Mouse (Mus musculus) MEL (cell line): ENCODE measurements at regions not wholly inside any gene's neighbourhood (a gene's known extent, or its start where the extent isn't known, plus 50 kb on each side); places are given as distances from the start of the nearest gene placed in this dataset.
A peak's percentile ranks its signal among the peaks of the same experiment; 100 is the strongest.

Experiments
- DNase-seq: peaks from one replicate; pipeline ENCODE4 v3.0.0; 2011; ENCODE audit warnings: low read depth, low spot score
- H3K27ac ChIP-seq: 2 replicates; pipeline ENCODE4 v1.5.1; 2012; ENCODE audit warnings: low read depth, mild to moderate bottlenecking, control low read depth, low read length, moderate library complexity; ENCODE audit not compliant: control insufficient read depth
- H3K27me3 ChIP-seq, 2 experiments: fragments of 150-350 bp in 1 of 2; sonication (generic) in 1 of 2; 2 replicates each; pipeline ENCODE4 v1.6.1; 2012; ENCODE audit warnings: low read length in 2 of 2, mild to moderate bottlenecking in 2 of 2, improper control_type of control experiment in 1 of 2, moderate library complexity in 1 of 2; ENCODE audit not compliant: insufficient read depth in 2 of 2, control insufficient read depth in 1 of 2
- H3K36me3 ChIP-seq, 2 experiments: 2 replicates each; pipeline ENCODE4 v1.6.1; 2012 to 2014; ENCODE audit warnings: low read length in 2 of 2, improper control_type of control experiment in 1 of 2, inconsistent platforms in 1 of 2, mild to moderate bottlenecking in 1 of 2; ENCODE audit not compliant: insufficient read depth in 2 of 2, control insufficient read depth in 1 of 2
- H3K4me1 ChIP-seq, 2 experiments: fragments of 150-350 bp in 1 of 2; sonication (generic) in 1 of 2; 2 replicates each; pipeline ENCODE4 v1.6.1; 2012; ENCODE audit warnings: low read length in 2 of 2, improper control_type of control experiment in 1 of 2, mild to moderate bottlenecking in 1 of 2; ENCODE audit not compliant: insufficient read depth in 2 of 2, control insufficient read depth in 1 of 2
- H3K4me3 ChIP-seq, 2 experiments: fragments of 150-350 bp in 1 of 2; sonication (generic) in 1 of 2; 2 replicates each; pipeline ENCODE4 v1.5.1; 2012; ENCODE audit warnings: low read depth in 2 of 2, low read length in 2 of 2, mild to moderate bottlenecking in 2 of 2, moderate library complexity in 2 of 2, control low read depth in 1 of 2, improper control_type of control experiment in 1 of 2; ENCODE audit not compliant: control insufficient read depth in 1 of 2, insufficient read depth in 1 of 2
- H3K79me2 ChIP-seq: 2 replicates; pipeline ENCODE4 v1.6.1; 2012; ENCODE audit warnings: mild to moderate bottlenecking, low read length, moderate library complexity; ENCODE audit not compliant: control insufficient read depth, poor library complexity, insufficient read depth
- H3K9ac ChIP-seq: 2 replicates; pipeline ENCODE4 v1.6.1; 2012; ENCODE audit warnings: low read depth, mild to moderate bottlenecking, control low read depth, low read length, moderate library complexity; ENCODE audit not compliant: control insufficient read depth, poor library complexity, severe bottlenecking
- H3K9me3 ChIP-seq: fragments of 150-350 bp; sonication (generic); replicated peaks from 2 replicates; pipeline ENCODE4 v1.6.1; 2012; ENCODE audit warnings: mild to moderate bottlenecking, low read length, improper control_type of control experiment, moderate library complexity; ENCODE audit not compliant: insufficient read depth
- BHLHE40 ChIP-seq: IDR thresholded peaks from 2 replicates; pipeline ENCODE4 v1.6.1; 2012; ENCODE audit warnings: low read depth, mild to moderate bottlenecking, inconsistent platforms, low read length, improper control_type of control experiment, borderline replicate concordance
- CHD1 ChIP-seq: IDR thresholded peaks from 2 replicates; pipeline ENCODE4 v1.6.1; 2012; ENCODE audit warnings: low read depth, mild to moderate bottlenecking, inconsistent platforms, low read length, improper control_type of control experiment
- CTCF ChIP-seq, 3 experiments: IDR thresholded peaks in 2 of 3; conservative IDR thresholded peaks in 1 of 3; 2 replicates each; pipeline ENCODE4 v1.5.1; 2011 to 2012; ENCODE audit warnings: low read length in 3 of 3, low read depth in 2 of 3, mild to moderate bottlenecking in 2 of 3, improper control_type of control experiment in 1 of 3, inconsistent platforms in 1 of 3, mixed read lengths in 1 of 3, moderate library complexity in 1 of 3; ENCODE audit not compliant: control insufficient read depth in 1 of 3, insufficient read depth in 1 of 3, poor library complexity in 1 of 3, severe bottlenecking in 1 of 3
- EP300 ChIP-seq, 2 experiments: IDR thresholded peaks; 2 replicates each; pipeline ENCODE4 v1.6.1; 2011; ENCODE audit warnings: improper control_type of control experiment in 2 of 2, low read length in 2 of 2, low read depth in 1 of 2, mild to moderate bottlenecking in 1 of 2
- GABPA ChIP-seq: IDR thresholded peaks from 2 replicates; pipeline ENCODE4 v1.6.1; 2012; ENCODE audit warnings: low read depth, mild to moderate bottlenecking, inconsistent platforms, low read length, improper control_type of control experiment, moderate library complexity
- GATA1 ChIP-seq: IDR thresholded peaks from 2 replicates; pipeline ENCODE4 v1.6.1; 2011; ENCODE audit warnings: low read depth, low read length, improper control_type of control experiment
- HCFC1 ChIP-seq: IDR thresholded peaks from 2 replicates; pipeline ENCODE4 v1.6.1; 2012; ENCODE audit warnings: low read depth, mild to moderate bottlenecking, inconsistent platforms, low read length, improper control_type of control experiment, moderate library complexity
- JUND ChIP-seq: IDR thresholded peaks from 2 replicates; pipeline ENCODE4 v1.6.1; 2011; ENCODE audit warnings: low read depth, mild to moderate bottlenecking, improper control_type of control experiment, low read length
- MAX ChIP-seq: IDR thresholded peaks from 2 replicates; pipeline ENCODE4 v1.6.1; 2011; ENCODE audit warnings: low read length, improper control_type of control experiment
- MAZ ChIP-seq: IDR thresholded peaks from 2 replicates; pipeline ENCODE4 v1.6.1; 2012; ENCODE audit warnings: low read depth, mild to moderate bottlenecking, inconsistent platforms, low read length, improper control_type of control experiment
- MEF2A ChIP-seq: IDR thresholded peaks from 2 replicates; pipeline ENCODE4 v1.6.1; 2014; ENCODE audit warnings: low read depth, mild to moderate bottlenecking, inconsistent platforms, low read length, improper control_type of control experiment; ENCODE audit not compliant: poor library complexity, insufficient replicate concordance, severe bottlenecking; ENCODE audit errors: extremely low read depth
- MYC ChIP-seq: IDR thresholded peaks from 2 replicates; pipeline ENCODE4 v1.6.1; 2011; ENCODE audit warnings: low read depth, mild to moderate bottlenecking, low read length, improper control_type of control experiment, moderate library complexity
- SMC3 ChIP-seq: IDR thresholded peaks from 2 replicates; pipeline ENCODE4 v1.6.1; 2011; ENCODE audit warnings: low read depth, low read length, improper control_type of control experiment
- TBP ChIP-seq: IDR thresholded peaks from 2 replicates; pipeline ENCODE4 v1.8.0; 2011; ENCODE audit warnings: low read depth, low read length, improper control_type of control experiment
- TCF12 ChIP-seq: IDR thresholded peaks from 2 replicates; pipeline ENCODE4 v1.6.1; 2014; ENCODE audit warnings: low read depth, mild to moderate bottlenecking, inconsistent platforms, low read length, improper control_type of control experiment, moderate library complexity
- USF1 ChIP-seq: IDR thresholded peaks from 2 replicates; pipeline ENCODE4 v1.6.1; 2014; ENCODE audit warnings: low read depth, mild to moderate bottlenecking, inconsistent platforms, low read length, improper control_type of control experiment, moderate library complexity
- USF2 ChIP-seq, 2 experiments: IDR thresholded peaks; 2 replicates each; pipeline ENCODE4 v1.6.1; 2011 to 2012; ENCODE audit warnings: improper control_type of control experiment in 2 of 2, low read length in 2 of 2, borderline replicate concordance in 1 of 2, inconsistent platforms in 1 of 2, low read depth in 1 of 2, mild to moderate bottlenecking in 1 of 2; ENCODE audit not compliant: insufficient read depth in 1 of 2
- ZC3H11A ChIP-seq: IDR thresholded peaks from 2 replicates; pipeline ENCODE4 v1.6.1; 2012; ENCODE audit warnings: low read depth, mild to moderate bottlenecking, inconsistent platforms, low read length, improper control_type of control experiment
- ZNF384 ChIP-seq: IDR thresholded peaks from 2 replicates; pipeline ENCODE4 v1.6.1; 2012; ENCODE audit warnings: low read depth, mild to moderate bottlenecking, inconsistent platforms, low read length, improper control_type of control experiment

GRCm38 (mm10) chr13:47537156-47537555, 414.7 kb downstream of the Rnf144b start:
- TF ChIP-seq TBP = no peak
- TF ChIP-seq BHLHE40 = no peak
- TF ChIP-seq CTCF (IDR thresholded peaks at IDR 0.05 in 2 of 3, conservative IDR thresholded peaks at IDR 0.05 in 1 of 3; ENCODE audit: control insufficient read depth in 1 of 3, insufficient read depth in 1 of 3, low read depth in 2 of 3, low read length in 3 of 3, poor library complexity in 1 of 3, severe bottlenecking in 1 of 3) = peak in 2 of 3 experiments; percentile 3 to 12; a peak in 1 of 6 replicates
- peak; percentile 16; the same call in 1 of the 2 replicates for TF ChIP-seq SMC3
- TF ChIP-seq, all 39 proteins: peak for 2
- Histone ChIP-seq H3K4me1 (no peaks in the 10 kb centered on the region), H3K79me2 (no peaks in the 10 kb centered on the region), H3K9me3 (no peaks in the 10 kb centered on the region), H3K9ac (no peak overlapping the region), H3K27ac (no peak overlapping the region), H3K36me3 (no peaks in the 10 kb centered on the region), H3K27me3 (no peaks in the 10 kb centered on the region), H3K4me3 (no peak overlapping the region)
- DNase-seq = peak; percentile 11

DNA sequence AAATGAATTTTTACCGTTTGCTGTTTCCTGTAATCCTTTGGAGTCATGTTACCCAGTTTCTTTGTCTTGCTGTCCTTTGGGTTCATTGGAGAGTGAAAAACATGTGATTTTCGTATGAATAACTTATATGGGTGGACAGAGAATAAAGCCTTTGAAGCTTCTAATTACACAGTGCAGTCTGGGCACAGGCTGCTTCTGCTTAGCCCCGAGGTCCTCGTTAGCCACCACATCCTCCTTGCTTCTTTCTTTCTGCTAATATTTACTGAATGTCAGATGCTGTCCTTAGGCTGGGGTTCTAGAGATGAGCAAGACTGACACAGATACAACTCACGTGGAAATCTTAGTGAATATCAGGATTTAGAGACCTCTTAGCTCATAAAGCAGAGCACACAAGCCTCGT, 427.2 kb downstream of the Rnf144b start:
- H3K4me3 ChIP-seq = no peak overlapping the region
- no peak for DNase-seq
- no peaks in the 10 kb centered on the region for H3K27me3 ChIP-seq
- no peak for TF ChIP-seq ZC3H11A
- H3K9me3 ChIP-seq = no peaks in the 10 kb centered on the region
- H3K9ac ChIP-seq = no peak overlapping the region
- H3K27ac ChIP-seq = no peak overlapping the region
- H3K36me3 ChIP-seq = no peaks in the 10 kb centered on the region
- H3K79me2 ChIP-seq = no peaks in the 10 kb centered on the region
- H3K4me1 ChIP-seq = no peaks in the 10 kb centered on the region

DNA sequence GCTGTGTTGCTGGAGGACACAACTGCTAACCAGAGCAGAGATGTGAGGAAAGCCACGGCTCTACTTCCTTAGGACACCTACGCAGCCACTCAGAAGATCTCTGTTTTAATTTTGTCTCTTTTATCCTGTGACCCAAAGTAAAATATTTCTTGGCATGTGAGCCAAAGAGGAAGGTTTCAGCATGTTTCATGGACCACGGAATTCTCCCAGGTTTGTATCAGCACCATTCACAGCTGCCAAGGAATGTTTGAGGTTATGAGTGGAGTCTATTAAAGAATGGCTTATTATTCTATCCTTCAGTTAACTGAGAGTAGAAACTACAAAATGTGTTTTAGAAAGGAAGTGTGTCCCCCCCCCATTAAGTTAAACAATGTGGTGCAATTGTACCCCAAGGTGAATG, 429.8 kb downstream of the Rnf144b start:
- no peaks in the 10 kb centered on the region for H3K36me3 ChIP-seq
- no peak overlapping the region for H3K27ac ChIP-seq
- H3K9me3 ChIP-seq = no peaks in the 10 kb centered on the region
- no peak overlapping the region for H3K9ac ChIP-seq
- H3K4me3 ChIP-seq = no peak overlapping the region
- no peak for DNase-seq
- H3K4me1 ChIP-seq = no peaks in the 10 kb centered on the region
- no peaks in the 10 kb centered on the region for H3K27me3 ChIP-seq
- no peak for TF ChIP-seq MYC
- no peak for TF ChIP-seq MAX
- no peak for TF ChIP-seq HCFC1
- no peak for TF ChIP-seq ZNF384
- no peak for TF ChIP-seq MEF2A
- no peak for TF ChIP-seq TCF12
- no peak for TF ChIP-seq GATA1
- TF ChIP-seq GABPA = no peak
- no peak for TF ChIP-seq USF1
- no peak for TF ChIP-seq JUND
- TF ChIP-seq MAZ = no peak
- no peak for TF ChIP-seq EP300 (IDR thresholded peaks at IDR 0.05; ENCODE audit: low read depth in 1 of 2, low read length in 2 of 2)
- TF ChIP-seq USF2 (IDR thresholded peaks at IDR 0.05; ENCODE audit: borderline replicate concordance in 1 of 2, insufficient read depth in 1 of 2, low read depth in 1 of 2, low read length in 2 of 2) = no peak
- no peak for TF ChIP-seq CHD1
- no peak for TF ChIP-seq BHLHE40
- H3K79me2 ChIP-seq = no peaks in the 10 kb centered on the region
